Mouse (Mus musculus) mouse trophoblast stem cell (cell line): ENCODE results near the gene Tldc1.

Source experiments
- in situ Hi-C, 2 experiments: fragments of 300-500 bp; cut with MseI, MboI; formaldehyde crosslinking; loops; 2 replicates in 1 of 2; 3 replicates in 1 of 2; pipeline ENCODE4 v1.15.1; 2025

Tldc1 gene

GRCm38 (mm10) chr8:119724596-119724995 lies 53.6 kb downstream of the Tldc1 start:
- in situ Hi-C loops: no loop called here

DNA sequence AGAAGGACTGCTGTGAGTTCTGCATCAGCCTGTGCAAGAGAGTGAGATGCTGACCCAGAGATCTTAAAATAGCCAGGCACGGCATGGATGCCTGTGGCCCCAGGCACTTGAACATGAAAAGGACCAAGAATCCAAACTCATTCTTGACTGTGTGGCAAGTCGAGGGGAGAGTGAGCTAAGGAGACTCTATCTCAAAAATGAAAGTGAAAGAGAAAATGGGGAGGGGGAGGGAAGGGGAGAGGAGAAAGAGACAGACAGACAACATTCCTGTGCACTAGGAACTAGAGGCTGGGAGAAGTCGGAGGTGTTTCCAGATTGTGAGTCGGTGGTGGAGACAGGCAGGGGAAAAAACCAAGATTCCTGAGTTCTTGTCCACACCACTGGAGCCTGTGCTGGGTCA lies 54.5 kb downstream of the Tldc1 start:
- in situ Hi-C loops: no loop called here

- in situ Hi-C loops: no loop called here
Measured at GRCm38 (mm10) chr8:119722348-119722747, 55.9 kb downstream of the Tldc1 start.

DNA sequence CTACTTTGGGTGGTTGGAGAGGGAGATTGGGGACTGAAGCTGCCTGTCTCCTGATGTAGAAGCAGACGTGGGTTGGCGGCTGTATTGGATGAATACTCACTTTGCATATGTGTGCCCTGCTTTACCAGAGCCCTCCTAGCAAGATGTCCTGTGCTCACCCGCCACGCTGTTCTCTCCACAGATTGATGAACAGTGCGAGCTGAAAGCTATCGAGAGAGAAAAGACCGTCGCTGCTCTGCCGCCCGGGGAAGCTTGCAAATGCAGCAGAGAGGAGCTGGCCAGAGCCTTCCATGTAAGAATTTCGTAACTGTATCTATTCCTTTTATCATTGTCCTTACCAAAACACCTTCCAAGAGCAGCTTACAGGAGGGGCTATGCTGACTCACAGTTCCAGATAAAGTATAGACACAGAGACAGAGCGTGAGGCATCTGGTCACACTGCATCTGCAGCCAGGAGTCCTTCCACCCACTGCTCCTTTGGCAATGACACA lies 59.2 kb downstream of the Tldc1 start:
- in situ Hi-C loops: no loop called here

GRCm38 (mm10) chr8:119717765-119718164 lies 60.5 kb downstream of the Tldc1 start:
- in situ Hi-C loops: no loop called here

GRCm38 (mm10) chr8:119716730-119717299 lies 61.4 kb downstream of the Tldc1 start:
- in situ Hi-C loops: no loop called here

GRCm38 (mm10) chr8:119715221-119715620 lies 63.0 kb downstream of the Tldc1 start:
- in situ Hi-C loops: no loop called here

- in situ Hi-C loops: no loop called here
Measured at GRCm38 (mm10) chr8:119713421-119713820, 64.8 kb downstream of the Tldc1 start.

DNA sequence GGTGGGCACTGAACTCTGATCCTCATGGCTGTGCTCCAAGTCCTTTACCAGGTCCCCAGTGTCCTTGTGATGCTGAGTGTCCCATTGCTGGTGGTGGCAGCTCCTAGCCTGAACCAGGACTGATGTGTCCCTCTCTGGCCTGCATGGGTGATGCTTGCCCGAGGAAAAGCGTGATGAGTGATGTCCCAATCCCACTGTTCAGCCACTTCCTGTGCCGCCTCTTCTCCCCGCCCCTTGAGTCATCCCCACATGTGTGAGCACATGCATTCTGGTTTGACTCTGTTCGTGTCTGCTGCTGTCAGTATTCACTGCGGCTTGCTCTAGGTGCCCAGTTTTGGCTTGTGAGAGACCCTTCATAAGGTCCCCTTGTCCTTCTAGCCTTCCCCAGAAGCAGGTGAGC lies 66.0 kb downstream of the Tldc1 start:
- in situ Hi-C loops: no loop called here
